Mouse (Mus musculus) spleen, postnatal 14 days (tissue): ENCODE results near the gene Rcor3.

Experiments used
- DNase-seq, 2 experiments: peaks; one replicate each; pipeline ENCODE4 v3.0.0; 2021 to 2022; ENCODE audit warnings: low spot score in 2 of 2

Gene Rcor3

GRCm38 (mm10) chr1:192070618-192071051 lies 67.2 kb downstream of the Rcor3 start:
- DNase-seq, result no peak

DNA sequence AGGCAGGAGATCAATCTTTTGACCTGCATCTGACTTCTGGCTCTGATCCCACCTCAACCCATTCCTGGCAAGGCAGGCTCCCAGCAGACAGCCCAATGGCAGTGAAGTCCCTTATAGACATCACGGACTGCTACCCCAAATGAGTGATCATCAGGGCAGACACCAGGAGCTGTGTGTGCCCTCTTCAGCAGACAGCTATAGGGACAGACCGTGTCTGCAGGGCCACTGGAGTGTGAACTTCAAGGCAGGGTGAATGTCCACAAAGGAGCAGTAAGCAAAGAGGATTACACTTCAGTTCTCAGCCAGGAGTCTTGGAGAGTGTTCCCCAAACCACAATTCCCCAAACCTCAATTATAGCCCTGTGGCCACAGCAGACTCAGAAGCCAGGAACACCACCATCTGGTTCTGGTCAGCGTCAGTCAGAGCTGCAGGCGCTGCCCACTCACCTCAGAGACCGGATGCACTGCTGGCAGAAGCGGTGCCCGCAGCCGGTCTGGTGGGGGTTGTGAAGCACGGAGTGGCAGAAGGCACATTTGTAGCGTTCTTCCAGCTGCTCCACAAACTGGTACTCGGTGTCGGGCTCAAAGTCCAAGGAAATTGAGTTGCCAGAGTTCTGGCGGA lies 67.8 kb downstream of the Rcor3 start:
- no peak for DNase-seq

DNA sequence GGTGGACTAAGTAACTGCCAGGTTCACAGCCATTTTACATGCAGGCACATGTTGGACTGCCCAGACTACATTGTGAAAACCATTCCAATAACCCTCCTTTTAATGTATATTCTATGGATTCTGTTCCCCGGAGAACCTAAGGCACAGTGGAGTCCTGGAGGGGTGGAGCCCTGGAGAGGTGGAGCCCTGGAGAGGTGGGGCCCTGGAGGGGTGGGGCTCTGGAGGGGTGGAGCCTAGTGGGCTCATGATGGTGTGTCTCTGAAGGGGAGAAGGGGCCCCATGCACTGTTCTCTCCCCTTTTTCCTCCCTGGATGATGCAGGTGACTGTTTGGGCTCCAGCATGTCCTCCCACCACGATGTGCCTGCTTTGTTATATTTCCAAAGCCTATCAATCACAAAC lies 69.7 kb downstream of the Rcor3 start:
- no peak for DNase-seq

DNA sequence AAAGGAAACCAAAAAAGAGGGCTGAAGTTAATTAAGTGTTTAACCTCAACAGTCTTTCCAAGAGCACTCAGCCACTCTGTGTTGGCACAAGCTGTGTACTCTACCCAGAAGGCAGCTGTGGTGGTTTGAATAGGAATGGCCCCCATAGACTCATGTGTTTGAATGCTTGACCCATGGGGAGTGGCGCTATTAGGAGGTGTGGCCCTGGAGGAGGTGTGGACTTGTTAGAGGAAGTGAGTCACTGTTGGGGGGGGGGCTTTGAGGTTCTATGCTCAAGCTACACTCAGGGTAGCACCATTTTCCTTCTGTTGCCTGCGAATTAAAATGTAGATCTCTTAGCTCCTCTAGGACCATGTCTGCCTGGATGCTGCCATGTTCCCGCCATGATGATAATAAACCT lies 70.9 kb downstream of the Rcor3 start:
- DNase-seq, result no peak

- DNase-seq, result no peak
Measured at GRCm38 (mm10) chr1:192063209-192063946, 74.5 kb downstream of the Rcor3 start.

- no peak for DNase-seq
Measured at GRCm38 (mm10) chr1:192062682-192063081, 75.2 kb downstream of the Rcor3 start.

DNA sequence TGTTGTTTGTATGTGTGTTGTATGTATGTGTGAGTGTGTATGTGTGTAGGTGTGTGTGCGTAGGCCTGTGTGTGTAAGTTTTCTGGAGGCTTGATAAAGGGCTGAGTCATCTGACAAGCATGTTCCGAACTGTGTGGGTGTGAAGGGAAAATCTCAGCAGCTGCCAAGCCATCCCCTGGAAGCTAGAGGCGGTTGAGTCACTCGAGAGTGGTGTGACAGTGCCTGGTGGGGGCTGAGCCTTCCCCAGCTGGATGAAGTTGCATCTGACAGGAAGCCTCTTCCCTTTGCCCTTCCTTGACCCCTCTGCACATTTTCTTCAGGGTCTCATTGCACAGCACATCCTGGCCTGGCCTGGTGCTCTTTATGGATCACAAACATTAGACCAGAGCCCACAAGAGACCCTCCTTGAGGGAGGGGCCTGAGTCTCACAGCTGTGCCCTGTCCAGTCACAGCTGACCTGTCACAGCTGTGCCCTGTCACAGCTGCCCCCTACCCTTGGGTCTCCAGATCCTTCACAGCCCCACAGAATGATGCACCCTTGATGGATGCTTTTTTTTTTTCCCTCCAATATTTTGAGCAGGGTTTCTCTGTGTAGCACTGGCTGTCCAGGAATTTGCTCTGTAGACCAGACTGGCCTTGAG lies 76.1 kb downstream of the Rcor3 start:
- DNase-seq, result no peak

DNA sequence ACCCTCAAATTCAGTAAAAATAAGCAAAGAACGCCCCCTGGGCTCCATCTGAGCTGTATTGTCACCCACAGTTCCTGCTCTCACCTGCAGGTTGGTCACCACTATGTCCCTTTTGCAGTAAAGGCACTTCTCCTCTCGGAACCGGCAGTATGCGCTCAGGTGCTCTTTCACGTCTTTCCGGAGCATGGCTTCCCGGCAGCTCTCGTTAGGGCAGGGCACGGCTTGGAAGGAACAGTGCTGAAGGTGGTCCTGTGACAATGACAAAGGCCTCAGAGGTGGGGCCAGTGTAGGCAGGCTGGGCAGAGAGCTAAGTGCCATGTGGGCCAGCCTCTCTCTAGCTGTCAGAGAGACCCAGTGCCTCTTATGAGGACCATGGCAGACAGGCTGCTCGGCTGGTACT lies 79.0 kb downstream of the Rcor3 start:
- no peak for DNase-seq

DNA sequence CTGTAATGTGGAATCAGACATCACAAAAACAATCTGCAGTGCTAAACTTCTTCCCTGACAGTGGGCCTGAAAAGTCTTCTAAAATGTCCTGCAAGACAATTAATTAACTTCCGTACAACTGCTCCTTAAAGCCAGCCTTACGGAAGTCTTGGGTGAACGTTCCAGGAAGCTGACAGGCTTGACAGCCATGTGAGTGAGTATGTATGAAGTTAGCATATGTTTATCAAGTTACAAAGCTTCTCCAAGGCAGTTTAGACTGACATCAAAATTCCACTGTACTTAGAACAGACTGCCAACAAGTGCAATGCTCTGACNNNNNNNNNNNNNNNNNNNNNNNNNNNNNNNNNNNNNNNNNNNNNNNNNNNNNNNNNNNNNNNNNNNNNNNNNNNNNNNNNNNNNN lies 84.1 kb downstream of the Rcor3 start:
- DNase-seq, result no peak

DNA sequence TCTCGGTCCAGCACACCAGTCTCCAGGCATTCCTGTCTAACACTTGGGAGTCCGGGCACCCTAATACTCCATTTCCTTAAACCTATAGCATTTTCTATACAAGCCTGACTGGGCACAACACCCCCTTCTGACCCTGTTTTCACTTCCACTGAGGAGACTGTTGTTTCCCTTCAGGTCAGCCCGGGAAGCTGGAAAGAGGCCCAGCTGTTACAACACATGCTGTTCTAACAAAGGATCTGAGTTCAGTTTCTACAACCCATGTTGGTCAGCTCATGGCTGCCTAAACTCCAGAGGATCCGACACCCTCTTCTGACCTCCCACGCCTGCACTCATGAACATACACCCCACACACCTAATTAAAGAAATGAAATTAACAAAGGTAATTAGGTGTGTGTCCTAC lies 84.9 kb downstream of the Rcor3 start:
- no peak for DNase-seq

- DNase-seq, result no peak
Measured at GRCm38 (mm10) chr1:192052461-192052860, 85.4 kb downstream of the Rcor3 start.
